Mouse (Mus musculus) liver, embryonic 14.5 days (tissue): Measurements from ENCODE around the gene Mrm2.

Experiments
- CTCF ChIP-seq: IDR thresholded peaks from 2 replicates; pipeline ENCODE4 v1.5.1; 2016; ENCODE audit warnings: antibody characterized with exemption, low read depth, control low read depth
- EP300 ChIP-seq: IDR thresholded peaks from 2 replicates; pipeline ENCODE4 v1.6.1; 2016; ENCODE audit warnings: antibody characterized with exemption, low read depth

DNA sequence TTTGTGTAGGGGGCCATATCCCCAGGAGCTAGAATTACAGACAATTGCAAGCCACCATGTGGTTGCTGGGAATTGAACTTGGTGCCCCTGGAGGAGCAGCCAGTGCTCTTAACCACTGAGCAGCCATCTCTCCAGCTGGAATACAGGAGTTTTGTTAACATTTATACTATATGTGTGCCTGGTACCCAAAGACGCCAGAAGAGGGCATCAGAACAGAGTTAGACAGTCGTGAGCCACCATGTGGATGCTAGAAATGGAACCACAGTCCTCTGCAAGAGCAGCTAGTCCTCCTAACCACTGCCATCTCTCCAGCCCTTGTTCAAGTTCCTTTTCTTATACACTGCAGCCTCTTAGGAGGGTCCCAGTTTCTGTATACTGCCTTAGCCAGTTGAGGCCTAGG is 1.9 kb upstream of the Mrm2 start:
- TF ChIP-seq CTCF: peak; percentile 55
- TF ChIP-seq EP300: no peak
